Mouse (Mus musculus) forebrain, embryonic 14.5 days (tissue): Measurements from ENCODE around the gene Nphp1. TPM values are rescaled to one million over a fixed set of nuclear protein-coding genes. Genes with fewer than 3 reads are reported as not detected.
A peak's percentile ranks its signal among the peaks of the same experiment; 100 is the strongest.

ENCODE experiments used
- ATAC-seq: fragments of 200-750 bp; cut with Nextera tagmentation; 2 replicates; pipeline ENCODE4 v1.8.0; 2017; ENCODE audit warnings: mild to moderate bottlenecking, moderate library complexity
- DNase-seq: peaks from one replicate; pipeline ENCODE4 v3.0.0-alpha.2; 2015; ENCODE audit warnings: low spot score
- H3K27ac ChIP-seq: fragments of 300-500 bp; sonication (generic); 2 replicates; pipeline ENCODE4 v1.5.1; 2014; ENCODE audit warnings: low read depth, mild to moderate bottlenecking, control low read depth, low read length, moderate library complexity
- H3K27me3 ChIP-seq: fragments of 300-500 bp; sonication (generic); replicated peaks from 2 replicates; pipeline ENCODE4 v1.6.1; 2014; ENCODE audit warnings: low read length, control low read depth, mixed read lengths; ENCODE audit not compliant: control insufficient read depth, insufficient read depth
- H3K36me3 ChIP-seq: fragments of 300-500 bp; sonication (generic); 2 replicates; pipeline ENCODE4 v1.6.1; 2014; ENCODE audit warnings: low read length, control low read depth; ENCODE audit not compliant: control insufficient read depth, insufficient read depth
- H3K4me1 ChIP-seq: fragments of 300-500 bp; sonication (generic); 2 replicates; pipeline ENCODE4 v1.6.1; 2014; ENCODE audit warnings: antibody characterized with exemption, low read length, control low read depth; ENCODE audit not compliant: control insufficient read depth, insufficient read depth
- H3K4me2 ChIP-seq: fragments of 300-500 bp; sonication (generic); 2 replicates; pipeline ENCODE4 v1.6.1; 2014; ENCODE audit warnings: mild to moderate bottlenecking, control low read depth, low read length
- H3K4me3 ChIP-seq: fragments of 300-500 bp; sonication (generic); 2 replicates; pipeline ENCODE4 v1.5.1; 2014; ENCODE audit warnings: low read depth, low read length, control low read depth
- H3K9ac ChIP-seq: fragments of 300-500 bp; sonication (generic); 2 replicates; pipeline ENCODE4 v1.6.1; 2014; ENCODE audit warnings: mild to moderate bottlenecking, low read length, control low read depth, moderate library complexity
- H3K9me3 ChIP-seq: fragments of 300-500 bp; sonication (generic); replicated peaks from 2 replicates; pipeline ENCODE4 v1.6.1; 2016; ENCODE audit warnings: low read length, control low read depth, mixed read lengths; ENCODE audit not compliant: control insufficient read depth
- WGBS: fragments of 180-500 bp; shearing (Covaris S2); extraction: QIAGEN DNeasy Blood & Tissue Kit; methylation state at CpG from one replicate; pipeline ENCODE4 v1.1.7; 2014; 5-methylcytosine and 5-hydroxymethylcytosine counted together
- polyA plus RNA-seq: library from polyadenylated mRNA; unstranded; fragments of >200 nt; fragmentation: Nextera tagmentation; extraction: Ambion mirVana; gene quantifications from 2 replicates; pipeline ENCODE4 v1.2.1, GENCODE M21; 2014

Nphp1 gene
- polyA plus RNA-seq, 1 experiment from 2014 or later, result 18.2 TPM

- H3K27ac ChIP-seq, result no peak overlapping the region
- H3K36me3 ChIP-seq, result peaks cover 30% of the 10 kb centered on the region
- no peak overlapping the region for H3K9ac ChIP-seq
- 48% methylated on average over 8 of the region's 8 CpGs for WGBS
- no peak overlapping the region for H3K4me3 ChIP-seq
- ATAC-seq (peak; percentile 84), DNase-seq (peak; percentile 55)
- no peaks in the 10 kb centered on the region for H3K27me3 ChIP-seq
- H3K4me2 ChIP-seq, result no peak overlapping the region
- no peaks in the 10 kb centered on the region for H3K9me3 ChIP-seq
- no peaks in the 10 kb centered on the region for H3K4me1 ChIP-seq
These were observed 31.5 kb downstream of the Nphp1 start for GRCm38 (mm10) chr2:127757171-127757570.

DNA sequence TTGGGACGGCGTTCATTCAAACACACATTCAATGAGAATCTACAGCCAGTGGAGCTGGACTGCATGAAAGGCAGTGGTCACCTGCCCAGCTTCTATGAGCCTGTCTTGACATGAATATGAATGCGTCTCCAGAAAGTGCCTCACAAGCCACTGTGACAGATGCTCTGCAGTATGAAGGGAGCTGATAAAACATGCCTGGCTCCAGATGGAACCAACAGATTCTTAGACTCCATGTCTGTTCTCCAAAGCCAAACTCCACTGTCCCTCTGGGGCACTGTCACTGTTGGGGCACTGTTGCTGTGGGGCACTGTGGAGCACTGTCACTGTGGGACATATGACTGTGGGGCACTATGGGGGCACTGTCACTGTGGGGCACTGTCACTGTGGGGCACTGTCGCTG lies 34.6 kb downstream of the Nphp1 start:
- DNase-seq (peak; percentile 33), ATAC-seq (peak; percentile 48; the same call in 1 of the 2 replicates)
- 86% methylated on average over 4 of the region's 4 CpGs for WGBS
- Histone ChIP-seq H3K27me3 (no peaks in the 10 kb centered on the region), H3K9me3 (no peaks in the 10 kb centered on the region), H3K9ac (no peak overlapping the region), H3K27ac (no peak overlapping the region), H3K36me3 (peaks cover 2% of the 10 kb centered on the region; the same call in 1 of the 2 replicates), H3K4me3 (no peak overlapping the region), H3K4me1 (no peaks in the 10 kb centered on the region), H3K4me2 (no peak overlapping the region)

- H3K4me3 ChIP-seq, result no peak overlapping the region
- no peaks in the 10 kb centered on the region for H3K27me3 ChIP-seq
- H3K4me1 ChIP-seq, result no peaks in the 10 kb centered on the region
- 79% methylated on average over 11 of the region's 11 CpGs for WGBS
- H3K9ac ChIP-seq, result no peak overlapping the region
- ATAC-seq (no peak), DNase-seq (no peak)
- H3K9me3 ChIP-seq, result no peaks in the 10 kb centered on the region
- H3K4me2 ChIP-seq, result no peak overlapping the region
- no peaks in the 10 kb centered on the region for H3K36me3 ChIP-seq
- no peak overlapping the region for H3K27ac ChIP-seq
These were observed 36.7 kb downstream of the Nphp1 start for GRCm38 (mm10) chr2:127751849-127752610.

GRCm38 (mm10) chr2:127749376-127749775 lies 39.3 kb downstream of the Nphp1 start:
- H3K27me3 ChIP-seq, result no peaks in the 10 kb centered on the region
- H3K27ac ChIP-seq, result no peak overlapping the region
- H3K4me2 ChIP-seq, result no peak overlapping the region
- H3K36me3 ChIP-seq, result no peaks in the 10 kb centered on the region
- no peak overlapping the region for H3K9ac ChIP-seq
- H3K4me3 ChIP-seq, result no peak overlapping the region
- 81% methylated on average over 1 of the region's 1 CpGs for WGBS
- H3K9me3 ChIP-seq, result no peaks in the 10 kb centered on the region
- ATAC-seq, result no peak
- no peak for DNase-seq
- H3K4me1 ChIP-seq, result no peaks in the 10 kb centered on the region

DNA sequence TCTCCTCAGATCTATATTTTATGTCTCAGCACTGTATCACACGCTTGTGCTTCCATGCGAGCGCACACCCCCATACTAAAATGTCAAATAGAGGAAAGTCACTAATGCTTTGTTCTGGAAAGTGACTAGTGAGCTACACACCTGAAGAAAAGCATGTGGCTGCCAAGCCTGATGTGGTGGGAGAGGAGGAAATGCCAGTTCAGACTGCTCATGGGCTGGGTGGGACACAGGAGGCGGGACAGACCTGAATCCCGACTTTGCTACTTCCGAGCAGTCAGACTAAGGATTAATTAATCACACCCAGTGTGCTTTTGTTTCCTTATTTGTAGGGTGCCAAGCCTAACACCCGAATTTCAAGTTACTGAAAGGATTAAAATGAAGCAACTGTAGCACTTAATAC lies 40.4 kb downstream of the Nphp1 start:
- H3K27me3 ChIP-seq, result no peaks in the 10 kb centered on the region
- 51% methylated on average over 7 of the region's 7 CpGs for WGBS
- H3K9me3 ChIP-seq, result no peaks in the 10 kb centered on the region
- H3K4me1 ChIP-seq, result no peaks in the 10 kb centered on the region
- no peak overlapping the region for H3K4me2 ChIP-seq
- ATAC-seq, result no peak
- no peak overlapping the region for H3K9ac ChIP-seq
- no peak overlapping the region for H3K4me3 ChIP-seq
- 0 out of 2 replicates have a peak, but pooled peaks cover 2% of the 10 kb centered on the region for H3K36me3 ChIP-seq
- no peak for DNase-seq
- H3K27ac ChIP-seq, result no peak overlapping the region

- 90% methylated on average over 3 of the region's 3 CpGs for WGBS
- H3K4me3 ChIP-seq, result no peak overlapping the region
These were observed 46.1 kb downstream of the Nphp1 start for GRCm38 (mm10) chr2:127742637-127743036.

GRCm38 (mm10) chr2:127740756-127741519 lies 47.8 kb downstream of the Nphp1 start:
- DNase-seq (no peak), ATAC-seq (no peak)
- H3K9me3 ChIP-seq, result no peaks in the 10 kb centered on the region
- no peak overlapping the region for H3K27ac ChIP-seq
- H3K9ac ChIP-seq, result no peak overlapping the region
- WGBS, result 89% methylated on average over 9 of the region's 9 CpGs
- H3K36me3 ChIP-seq, result 0 out of 2 replicates have a peak, but pooled peaks cover 11% of the 10 kb centered on the region
- no peaks in the 10 kb centered on the region for H3K4me1 ChIP-seq
- no peak overlapping the region for H3K4me2 ChIP-seq
- H3K27me3 ChIP-seq, result no peaks in the 10 kb centered on the region
- no peak overlapping the region for H3K4me3 ChIP-seq

More at GRCm38 (mm10) chr2:127742637-127743036, 46.1 kb downstream of the Nphp1 start:
- no peaks in the 10 kb centered on the region for H3K9me3 ChIP-seq
- ATAC-seq (no peak), DNase-seq (no peak)
- H3K9ac ChIP-seq, result no peak overlapping the region
- no peaks in the 10 kb centered on the region for H3K27me3 ChIP-seq
- H3K36me3 ChIP-seq, result 0 out of 2 replicates have a peak, but pooled peaks cover 11% of the 10 kb centered on the region
- H3K27ac ChIP-seq, result no peak overlapping the region
- H3K4me1 ChIP-seq, result no peaks in the 10 kb centered on the region
- H3K4me2 ChIP-seq, result no peak overlapping the region

DNA sequence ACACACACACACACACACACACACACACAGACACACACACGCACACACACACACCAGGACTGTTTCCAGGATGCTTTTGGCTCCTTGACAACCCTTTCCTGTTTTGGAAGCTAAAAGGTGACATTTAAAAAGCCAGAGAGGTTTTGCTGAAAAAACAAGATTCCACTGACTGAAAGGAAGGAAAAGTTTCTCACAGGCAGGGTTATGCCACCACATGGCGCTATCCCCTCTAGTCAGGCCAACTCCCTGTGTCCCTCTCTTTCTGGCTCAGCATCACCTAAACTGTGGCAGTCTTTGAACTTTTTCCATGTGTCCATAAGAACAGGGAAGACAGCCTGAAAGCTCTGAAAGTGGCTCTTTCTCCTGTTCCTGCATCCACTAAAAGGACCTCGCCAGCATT lies 50.8 kb downstream of the Nphp1 start:
- ATAC-seq, result no peak
- no peak overlapping the region for H3K27ac ChIP-seq
- H3K27me3 ChIP-seq, result no peaks in the 10 kb centered on the region
- DNase-seq, result no peak
- 0 out of 2 replicates have a peak, but pooled peaks cover 8% of the 10 kb centered on the region for H3K36me3 ChIP-seq
- no peak overlapping the region for H3K4me2 ChIP-seq
- H3K9ac ChIP-seq, result no peak overlapping the region
- no peaks in the 10 kb centered on the region for H3K9me3 ChIP-seq
- no peak overlapping the region for H3K4me3 ChIP-seq
- 79% methylated on average over 3 of the region's 3 CpGs for WGBS
- no peaks in the 10 kb centered on the region for H3K4me1 ChIP-seq
